Mouse (Mus musculus) left cerebral cortex, postnatal 14 days (tissue): ENCODE measurements at regions not wholly inside any gene's neighbourhood (a gene's known extent, or its start where the extent isn't known, plus 50 kb on each side); places are given as distances from the start of the nearest gene placed in this dataset.

Source experiments
- DNase-seq, 2 experiments: peaks; one replicate each; pipeline ENCODE4 v3.0.0; 2021 to 2022; ENCODE audit warnings: low spot score in 2 of 2, mixed read lengths in 1 of 2
- intact Hi-C: fragments of 180-260 bp; cut with DNase I; formaldehyde crosslinking; loops from one replicate; pipeline ENCODE4 v1.15.1; 2025

- DNase-seq, result no peak
- intact Hi-C loops, result no loop called here
These were observed 873.2 kb downstream of the Slc22a22 start for GRCm38 (mm10) chr15:56604266-56604665.

DNA sequence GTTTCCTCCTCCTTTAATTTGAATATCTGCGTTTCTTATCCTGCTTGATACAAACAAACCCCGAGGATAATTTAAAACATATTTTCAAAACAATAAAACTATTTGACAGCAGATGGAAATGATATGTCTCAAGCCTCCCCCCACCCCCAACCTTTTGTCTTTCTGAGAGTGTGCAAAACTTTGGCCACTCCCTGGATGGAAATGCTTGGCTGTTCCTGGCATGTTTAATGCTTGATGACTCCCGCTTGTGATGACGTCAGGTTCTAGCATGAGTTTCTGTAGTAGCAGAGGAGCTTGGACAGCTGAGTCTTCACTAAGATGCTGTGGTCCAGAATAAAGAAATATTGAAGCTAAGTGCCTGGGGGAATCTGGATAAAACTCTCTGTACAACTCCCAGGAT lies 884.8 kb downstream of the Slc22a22 start:
- intact Hi-C loops, result no loop called here
- DNase-seq, result no peak

GRCm38 (mm10) chr15:56580745-56581515 lies 896.5 kb downstream of the Slc22a22 start:
- no peak for DNase-seq
- intact Hi-C loops, result no loop called here

GRCm38 (mm10) chr15:56563192-56563591 lies 914.2 kb downstream of the Slc22a22 start:
- intact Hi-C loops, result no loop called here
- no peak for DNase-seq

DNA sequence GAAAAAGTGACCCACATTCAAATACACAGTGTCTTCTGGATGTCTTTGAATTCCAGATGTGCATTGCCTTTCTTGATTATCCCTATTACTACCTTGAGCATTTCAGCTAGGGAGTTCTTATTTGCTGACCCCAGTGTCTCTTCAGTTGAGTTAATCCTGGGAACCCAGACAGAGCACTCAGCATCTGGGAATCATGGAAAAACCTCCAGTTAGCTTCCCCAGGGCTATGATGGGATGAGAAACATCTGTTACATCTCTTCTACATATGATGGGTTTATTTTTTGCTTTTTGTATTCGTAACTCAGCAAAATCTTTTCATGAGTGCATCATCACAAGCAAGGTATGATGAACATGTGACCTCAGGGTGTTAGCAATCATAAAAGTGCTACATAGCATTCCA lies 914.6 kb downstream of the Slc22a22 start:
- intact Hi-C loops, result no loop called here

DNA sequence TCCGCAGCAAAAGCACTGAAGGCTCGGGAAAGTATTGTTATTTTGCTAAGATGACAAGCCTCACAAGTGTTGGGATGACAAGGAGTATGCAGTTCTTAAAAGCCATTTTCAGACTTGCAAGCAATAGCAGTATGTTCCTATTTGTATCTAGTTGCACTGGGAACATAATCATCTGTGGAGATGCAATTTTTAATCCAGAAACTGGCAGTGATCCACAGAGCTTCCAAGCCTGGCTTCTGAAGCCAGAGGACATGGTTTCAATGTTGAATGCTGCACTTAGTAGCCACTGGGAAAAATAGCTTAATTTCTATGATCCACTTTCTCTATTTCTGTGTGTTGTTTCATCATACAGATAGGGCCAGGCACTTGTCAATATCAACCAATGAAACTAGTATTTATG lies 915.3 kb downstream of the Slc22a22 start:
- DNase-seq, result no peak
- intact Hi-C loops, result no loop called here

More for the DNA sequence above, 914.6 kb downstream of the Slc22a22 start:
- DNase-seq, result no peak

DNA sequence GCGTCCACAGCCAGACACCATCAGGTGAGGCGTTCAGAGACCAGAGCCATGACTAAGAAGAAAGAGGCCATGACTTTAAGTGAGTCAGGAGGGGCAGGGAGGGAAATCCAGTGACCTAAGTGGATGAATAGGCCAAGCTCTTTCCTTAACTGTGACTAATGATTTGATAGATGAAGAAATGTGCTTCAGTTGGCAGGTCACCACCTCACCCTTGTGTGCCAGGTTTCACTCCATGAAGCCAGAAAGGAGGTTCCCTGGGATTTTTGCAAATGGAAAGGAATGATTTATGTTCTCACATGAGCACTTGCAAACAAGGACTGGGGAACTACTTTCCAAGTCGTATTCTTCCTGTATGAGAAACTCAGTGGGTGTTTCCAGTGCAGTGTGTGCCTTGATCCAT lies 923.0 kb downstream of the Slc22a22 start:
- intact Hi-C loops, result no loop called here

DNA sequence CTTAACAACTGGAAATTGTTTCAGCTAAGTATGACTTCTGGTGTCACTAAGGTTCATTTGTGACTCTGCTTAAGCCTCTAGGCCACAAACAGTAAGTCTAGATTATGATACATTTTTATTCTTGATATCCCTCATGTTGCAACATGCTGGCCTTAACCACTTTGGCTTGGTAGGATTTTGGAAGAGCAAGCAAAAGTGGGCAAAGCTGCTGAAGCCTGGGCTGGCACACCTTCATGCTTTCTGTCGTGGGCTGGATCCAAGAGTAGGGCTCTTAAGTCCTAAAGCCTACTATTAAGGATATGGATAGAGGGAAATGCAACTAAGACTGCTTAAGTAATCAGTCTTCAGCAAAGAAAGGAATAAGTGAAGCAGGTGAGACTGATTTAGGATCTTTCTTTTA lies 923.6 kb downstream of the Slc22a22 start:
- intact Hi-C loops, result no loop called here
- no peak for DNase-seq

More for the DNA sequence above, 923.0 kb downstream of the Slc22a22 start:
- no peak for DNase-seq

DNA sequence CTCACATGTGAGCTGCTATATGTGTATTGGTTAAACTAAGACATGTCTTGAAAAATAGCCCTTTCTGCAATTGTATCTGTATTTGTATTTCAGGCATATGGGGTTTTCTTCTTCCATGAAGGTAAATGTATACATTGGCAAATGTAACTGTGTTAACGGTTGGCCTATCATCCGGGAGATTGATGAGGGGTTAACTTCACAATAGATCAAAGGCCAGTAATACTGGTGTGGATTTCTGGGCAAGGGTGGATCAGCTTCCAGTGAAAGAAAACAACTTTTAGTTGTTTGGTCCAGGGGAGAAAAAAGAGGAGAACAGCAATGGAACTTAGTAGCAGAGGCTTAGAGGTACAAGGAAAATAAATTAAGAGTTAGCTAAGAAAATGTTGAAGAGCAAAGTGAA lies 945.9 kb downstream of the Slc22a22 start:
- intact Hi-C loops, result no loop called here
- DNase-seq, result no peak

DNA sequence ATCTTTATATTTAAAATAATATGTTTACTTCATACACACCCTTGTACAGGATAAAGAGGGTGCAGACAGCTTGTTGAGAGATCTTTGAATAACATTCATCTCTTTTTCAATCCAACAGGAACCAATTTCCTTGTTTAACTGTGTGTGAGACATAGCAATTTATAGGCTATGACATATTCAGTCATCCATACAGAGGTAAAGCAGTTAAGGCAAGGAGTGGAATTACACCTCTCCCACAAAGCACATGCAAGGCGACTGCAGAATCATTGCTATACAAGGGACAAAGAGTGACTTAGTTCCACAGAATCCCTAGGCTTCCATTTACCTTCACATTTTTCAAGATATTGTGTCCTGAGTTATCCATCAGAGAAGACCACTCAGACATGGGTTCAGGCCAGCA lies 959.0 kb downstream of the Slc22a22 start:
- intact Hi-C loops, result no loop called here
- DNase-seq, result no peak

DNA sequence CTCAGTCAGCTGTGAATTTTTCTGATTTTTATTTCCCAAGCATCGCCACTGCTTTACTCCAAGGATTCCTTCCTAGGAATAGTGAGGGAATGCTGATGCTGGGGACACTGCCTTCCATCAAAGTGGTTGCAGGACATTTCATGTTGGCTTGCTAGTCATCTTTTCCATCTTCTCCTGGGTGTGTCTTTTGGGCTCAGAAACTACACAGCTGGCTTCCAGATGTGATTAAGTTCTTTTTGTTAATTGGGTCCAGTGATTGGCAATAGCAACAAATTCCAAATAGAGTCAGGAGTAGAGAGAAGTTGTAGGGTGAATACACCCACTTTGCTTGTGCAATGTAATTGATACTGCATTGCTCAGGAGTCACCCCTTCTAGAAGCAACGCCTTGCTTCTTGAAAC lies 961.3 kb downstream of the Slc22a22 start:
- intact Hi-C loops, result no loop called here
- DNase-seq, result no peak

- no peak for DNase-seq
- intact Hi-C loops, result no loop called here
These were observed 978.7 kb downstream of the Slc22a22 start for GRCm38 (mm10) chr15:56498774-56499173.

DNA sequence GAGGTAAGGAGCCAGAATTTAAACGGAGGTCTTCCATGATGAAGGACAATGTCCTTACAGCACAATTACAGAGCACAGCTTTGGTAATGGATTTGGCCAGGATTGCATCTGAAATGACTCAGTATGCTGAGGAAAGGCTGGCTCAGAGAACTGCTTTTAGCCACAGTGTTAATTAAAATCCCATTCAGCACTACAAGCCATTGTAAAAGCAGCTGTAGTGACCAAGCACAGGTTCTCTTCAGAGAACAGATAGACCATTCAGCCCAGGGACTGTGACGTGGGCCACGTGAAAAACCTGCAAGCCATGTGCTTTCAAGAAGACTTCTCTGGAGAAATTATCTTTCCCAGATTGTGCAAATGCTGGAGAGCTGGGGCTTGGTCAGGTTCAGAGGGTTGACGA lies 979.7 kb downstream of the Slc22a22 start:
- DNase-seq, result peak in 1 of 2 experiments; percentile 12
- intact Hi-C loops, result no loop called here

GRCm38 (mm10) chr15:56496355-56496754 lies 981.1 kb downstream of the Slc22a22 start:
- intact Hi-C loops, result no loop called here
- DNase-seq, result no peak

DNA sequence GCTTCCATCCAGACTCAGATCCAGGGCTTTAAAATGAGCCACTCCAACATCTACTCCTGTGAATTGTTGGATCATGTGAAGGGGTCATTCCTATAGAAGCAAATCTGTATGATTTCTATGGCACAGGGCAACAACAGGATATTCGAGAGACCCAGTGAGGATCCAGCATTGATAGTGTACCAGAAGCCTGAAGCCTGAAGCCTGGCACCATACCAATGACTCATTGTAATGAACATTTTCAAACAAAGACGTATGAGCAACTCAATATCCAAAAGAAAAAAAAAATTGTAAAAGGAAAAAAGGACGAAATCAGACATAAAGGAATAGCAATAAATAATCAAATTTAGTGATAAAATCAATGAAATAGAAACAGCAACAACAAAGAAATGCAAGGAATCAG lies 991.5 kb downstream of the Slc22a22 start:
- no peak for DNase-seq
- intact Hi-C loops, result no loop called here

DNA sequence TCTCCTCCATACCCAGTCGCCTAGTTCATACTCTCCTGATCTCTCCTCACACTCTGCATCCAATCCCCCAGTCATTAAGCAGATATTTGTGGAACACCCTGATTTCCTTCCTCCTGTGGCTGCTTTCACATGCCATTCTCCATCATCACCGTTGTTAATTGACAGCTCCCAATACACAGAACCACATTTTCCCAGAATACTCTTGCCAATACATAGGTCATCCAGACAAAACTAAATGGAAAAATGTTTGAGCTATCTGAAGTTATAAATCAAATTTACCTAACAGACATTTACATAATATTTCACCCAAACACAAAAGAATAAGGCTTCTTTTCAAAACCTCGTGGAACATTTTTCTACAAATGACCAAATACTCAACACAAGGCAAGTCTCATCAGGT lies 992.7 kb downstream of the Slc22a22 start:
- intact Hi-C loops, result no loop called here
- no peak for DNase-seq

GRCm38 (mm10) chr15:56479682-56480081 lies 997.7 kb downstream of the Slc22a22 start:
- no peak for DNase-seq
- intact Hi-C loops, result no loop called here

GRCm38 (mm10) chr15:56479015-56479414 lies 998.4 kb downstream of the Slc22a22 start:
- no peak for DNase-seq
- intact Hi-C loops, result no loop called here

DNA sequence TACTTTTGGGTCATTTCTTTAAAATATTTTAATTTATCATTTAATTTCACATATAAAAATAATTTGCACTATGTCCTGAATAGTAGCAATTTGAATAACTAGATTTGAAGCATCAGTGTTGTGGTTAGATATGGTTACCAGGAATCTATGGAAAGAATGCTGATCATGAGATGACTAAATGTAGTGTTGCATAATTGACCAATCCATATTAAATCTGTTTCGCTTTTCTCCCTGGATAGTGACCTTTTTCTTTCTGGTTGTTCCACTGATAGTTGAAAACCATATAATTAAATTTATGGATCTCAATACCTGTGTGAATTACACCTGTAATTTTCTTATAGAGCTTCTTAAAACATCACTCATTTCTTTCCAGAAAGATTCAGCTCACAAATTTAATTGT lies 1003.7 kb downstream of the Slc22a22 start:
- DNase-seq, result no peak
- intact Hi-C loops, result no loop called here

GRCm38 (mm10) chr15:56451881-56452280 lies 1025.5 kb downstream of the Slc22a22 start:
- intact Hi-C loops, result no loop called here
- DNase-seq, result peak; percentile 2 to 17

GRCm38 (mm10) chr15:56448015-56448645 lies 1029.3 kb downstream of the Slc22a22 start:
- intact Hi-C loops, result no loop called here

More at GRCm38 (mm10) chr15:56448015-56448645, 1029.3 kb downstream of the Slc22a22 start:
- no peak for DNase-seq
